In genomic region chr3:9439619-9440286, GRCm38 (mm10) we compare ENCODE assay signal across 32 mouse cellular contexts.
A peak's percentile ranks its signal among the peaks of the same experiment; 100 is the strongest.
DNase-seq lines count a peak whose midpoint lies in the region; ATAC-seq and TF ChIP-seq lines count a peak whose summit lies in the region.
"Had no signal": no experiment of that assay in that cellular context is flagged by ENCODE, and none has a peak within 500 bp of the region (broad histone marks: within the 10 kb centered on the region; RNA-seq: fewer than 3 reads in every experiment).

No protein-coding gene starts in this region.

- DNase-seq in heart, adult 2 months: no peak
- no peak for DNase-seq in heart, postnatal 0 days (ENCODE audit: low spot score)
- no peak for DNase-seq in heart, postnatal 25 days (ENCODE audit: low spot score)
- DNase-seq in cerebellum, adult 2 months: no peak
- DNase-seq: adrenal gland, postnatal 25 days; cerebellum, adult 11-12 months; cerebellum, postnatal 10 days; gastrocnemius, postnatal 25 days; kidney, adult 11 months; kidney, postnatal 36 days; lung, adult 18-20 months; lung, postnatal 4 days; right cerebral cortex, adult 18-20 months; spleen, adult 18-20 months; thymus, adult 2 months; thymus, postnatal 36 days had no signal

- H3K9me3 ChIP-seq in heart, embryonic 12.5 days (replicated peaks): no peaks in the 10 kb centered on the region
- no peaks in the 10 kb centered on the region for H3K9me3 ChIP-seq in heart, postnatal 0 days (replicated peaks; ENCODE audit: control insufficient read depth, low read length)
- H3K9me3 ChIP-seq: embryonic facial prominence, embryonic 10.5 days; embryonic facial prominence, embryonic 15.5 days; forebrain, embryonic 13.5 days; hindbrain, embryonic 13.5 days; limb, embryonic 13.5 days; midbrain, embryonic 10.5 days; neural tube, embryonic 12.5 days had no signal

- peak overlapping the region; percentile 48 for H3K27ac ChIP-seq in heart, embryonic 12.5 days (ENCODE audit: poor library complexity, severe bottlenecking)
- no peak overlapping the region for H3K27ac ChIP-seq in heart, adult 2 months
- H3K27ac ChIP-seq in heart, postnatal 0 days (ENCODE audit: low read depth): peak overlapping the region; percentile 93
- no peak overlapping the region for H3K27ac ChIP-seq in cerebellum, adult 2 months (ENCODE audit: insufficient read depth, low read length)
- H3K27ac ChIP-seq: embryonic facial prominence, embryonic 10.5 days; embryonic facial prominence, embryonic 15.5 days; forebrain, embryonic 13.5 days; hindbrain, embryonic 13.5 days; layer of hippocampus, adult 2 months; left cerebral cortex, adult 2 months; limb, embryonic 13.5 days; midbrain, embryonic 10.5 days; neural tube, embryonic 12.5 days had no signal

- TF ChIP-seq CTCF in heart, adult 2 months (IDR thresholded peaks at IDR 0.05): no peak
- no peak for TF ChIP-seq CTCF in heart, postnatal 0 days (IDR thresholded peaks at IDR 0.05; ENCODE audit: low read depth)
- TF ChIP-seq CTCF in cerebellum, adult 2 months (IDR thresholded peaks at IDR 0.05; ENCODE audit: borderline replicate concordance, insufficient read depth, low read depth, low read length): no peak

- no peaks in the 10 kb centered on the region for H3K79me2 ChIP-seq in heart, adult 2 months (replicated peaks; ENCODE audit: control insufficient read depth, insufficient read depth, low read length)

- peaks cover 27% of the 10 kb centered on the region for H3K36me3 ChIP-seq in heart, embryonic 12.5 days
- no peaks in the 10 kb centered on the region; the same call in 1 of the 2 replicates for H3K36me3 ChIP-seq in heart, adult 2 months (ENCODE audit: control insufficient read depth, insufficient read depth, low read length)
- H3K36me3 ChIP-seq in heart, postnatal 0 days (replicated peaks; ENCODE audit: control insufficient read depth, insufficient read depth, low read length): peaks cover 9% of the 10 kb centered on the region

- H3K9ac ChIP-seq in heart, embryonic 12.5 days: no peak overlapping the region
- no peak overlapping the region for H3K9ac ChIP-seq in heart, adult 2 months (ENCODE audit: low read depth, low read length)
- H3K9ac ChIP-seq in heart, postnatal 0 days (replicated peaks; ENCODE audit: low read depth, low read length): no peak overlapping the region
- H3K9ac ChIP-seq: embryonic facial prominence, embryonic 15.5 days; forebrain, embryonic 13.5 days; hindbrain, embryonic 13.5 days; limb, embryonic 13.5 days; neural tube, embryonic 12.5 days had no signal

- H3K4me3 ChIP-seq in heart, embryonic 12.5 days: no peak overlapping the region
- H3K4me3 ChIP-seq in heart, adult 2 months: no peak overlapping the region
- H3K4me3 ChIP-seq in heart, postnatal 0 days (ENCODE audit: low read depth, low read length): no peak overlapping the region
- H3K4me3 ChIP-seq in cerebellum, adult 2 months (replicated peaks; ENCODE audit: insufficient read depth, low read depth, low read length): no peak overlapping the region
- H3K4me3 ChIP-seq: embryonic facial prominence, embryonic 10.5 days; embryonic facial prominence, embryonic 15.5 days; forebrain, embryonic 13.5 days; hindbrain, embryonic 13.5 days; layer of hippocampus, adult 2 months; left cerebral cortex, adult 2 months; limb, embryonic 13.5 days; midbrain, embryonic 10.5 days; myocyte; neural tube, embryonic 12.5 days had no signal

- WGBS in heart, embryonic 12.5 days: 62% methylated on average over 11 of the region's 11 CpGs
- 58% methylated on average over 11 of the region's 11 CpGs for WGBS in heart, adult 2 months
- 59% methylated on average over 11 of the region's 11 CpGs for WGBS in heart, postnatal 0 days
- 91% methylated on average over 11 of the region's 11 CpGs for WGBS in cerebellum, adult 2 months

- TF ChIP-seq EP300 in heart, adult 2 months (IDR thresholded peaks at IDR 0.05; ENCODE audit: insufficient read depth, low read depth, low read length): no peak
- TF ChIP-seq EP300 in heart, postnatal 0 days (IDR thresholded peaks at IDR 0.05; ENCODE audit: low read depth): no peak

- H3K4me2 ChIP-seq in heart, embryonic 12.5 days: no peak overlapping the region
- H3K4me2 ChIP-seq in heart, postnatal 0 days (ENCODE audit: low read depth, low read length): no peak overlapping the region
- H3K4me2 ChIP-seq: embryonic facial prominence, embryonic 15.5 days; forebrain, embryonic 13.5 days; heart, embryonic 11.5 days; hindbrain, embryonic 13.5 days; limb, embryonic 13.5 days; liver, embryonic 11.5 days; neural tube, embryonic 12.5 days had no signal

- H3K27me3 ChIP-seq in heart, embryonic 12.5 days (replicated peaks): no peaks in the 10 kb centered on the region
- H3K27me3 ChIP-seq in heart, adult 2 months (ENCODE audit: control insufficient read depth, insufficient read depth, low read length): no peaks in the 10 kb centered on the region
- no peaks in the 10 kb centered on the region for H3K27me3 ChIP-seq in heart, postnatal 0 days (ENCODE audit: control insufficient read depth, insufficient read depth, low read length)
- H3K27me3 ChIP-seq in cerebellum, adult 2 months (ENCODE audit: control insufficient read depth, insufficient read depth, low read length): no peaks in the 10 kb centered on the region
- H3K27me3 ChIP-seq: embryonic facial prominence, embryonic 15.5 days; forebrain, embryonic 13.5 days; hindbrain, embryonic 13.5 days; limb, embryonic 13.5 days; neural tube, embryonic 12.5 days had no signal

- no peak for TF ChIP-seq POLR2A in heart, adult 2 months (IDR thresholded peaks at IDR 0.05; ENCODE audit: insufficient read depth, low read depth, low read length)
- no peak for TF ChIP-seq POLR2A in cerebellum, adult 2 months (IDR thresholded peaks at IDR 0.05; ENCODE audit: borderline replicate concordance, insufficient read depth, low read length)

- H3K4me1 ChIP-seq in heart, embryonic 12.5 days (replicated peaks): peaks cover 54% of the 10 kb centered on the region
- peaks cover 12% of the 10 kb centered on the region for H3K4me1 ChIP-seq in heart, adult 2 months (ENCODE audit: control insufficient read depth, insufficient read depth, low read length)
- peaks cover 54% of the 10 kb centered on the region for H3K4me1 ChIP-seq in heart, postnatal 0 days (ENCODE audit: control insufficient read depth, insufficient read depth)
- peaks cover 8% of the 10 kb centered on the region for H3K4me1 ChIP-seq in cerebellum, adult 2 months (ENCODE audit: control insufficient read depth, insufficient read depth, low read length)
- H3K4me1 ChIP-seq: embryonic facial prominence, embryonic 10.5 days; embryonic facial prominence, embryonic 15.5 days; forebrain, embryonic 13.5 days; hindbrain, embryonic 13.5 days; limb, embryonic 13.5 days; midbrain, embryonic 10.5 days; neural tube, embryonic 12.5 days had no signal

- ATAC-seq in heart, embryonic 12.5 days (ENCODE audit: insufficient number of reproducible peaks, low FRiP score): no peak
- ATAC-seq in heart, postnatal 0 days (ENCODE audit: insufficient read depth, low read depth): no peak
- ATAC-seq in granulocyte monocyte progenitor cell, adult 5-6 weeks (replicated peaks; ENCODE audit: poor library complexity, severe bottlenecking): peak; percentile 64
- ATAC-seq in megakaryocyte progenitor cell, adult 5-6 weeks (replicated peaks; ENCODE audit: poor library complexity): peak; percentile 59
- ATAC-seq: CD4-positive, CD25-positive, alpha-beta regulatory T cell, adult 4 months; forebrain, embryonic 13.5 days had no signal

- intact Hi-C loops in heart, adult 2 months (cut with DNase I): loop anchor here (2.0 kb wide), 1 partner anchor 39 kb away; no protein-coding TSS in a partner anchor
- intact Hi-C loops in heart, postnatal 25 days (cut with DNase I): no loop called here

Comparison
In these comparisons a context has a peak if more than half of its experiments do, and no peak if none do; other contexts are left out.
1. H3K27ac ChIP-seq: peak in heart, embryonic 12.5 days (single experiment) and heart, postnatal 0 days (single experiment); none in heart, adult 2 months (single experiment) and cerebellum, adult 2 months (single experiment).
2. ATAC-seq: peak in granulocyte monocyte progenitor cell, adult 5-6 weeks (single experiment) and megakaryocyte progenitor cell, adult 5-6 weeks (single experiment); none in heart, embryonic 12.5 days (single experiment) and heart, postnatal 0 days (single experiment).